Mouse (Mus musculus) mature B cell (primary cell): ENCODE results near the gene Gm17654.
"Not testable (repeated sequence)": the region's sequence is repeated elsewhere in the genome, so short reads cannot be mapped to it uniquely, and the experiment has no call there.

ENCODE experiments used
- in situ Hi-C: fragments of 300-500 bp; cut with MboI; formaldehyde crosslinking; loops from 2 replicates; pipeline ENCODE4 v1.14.3; 2019

Gm17654 gene

DNA sequence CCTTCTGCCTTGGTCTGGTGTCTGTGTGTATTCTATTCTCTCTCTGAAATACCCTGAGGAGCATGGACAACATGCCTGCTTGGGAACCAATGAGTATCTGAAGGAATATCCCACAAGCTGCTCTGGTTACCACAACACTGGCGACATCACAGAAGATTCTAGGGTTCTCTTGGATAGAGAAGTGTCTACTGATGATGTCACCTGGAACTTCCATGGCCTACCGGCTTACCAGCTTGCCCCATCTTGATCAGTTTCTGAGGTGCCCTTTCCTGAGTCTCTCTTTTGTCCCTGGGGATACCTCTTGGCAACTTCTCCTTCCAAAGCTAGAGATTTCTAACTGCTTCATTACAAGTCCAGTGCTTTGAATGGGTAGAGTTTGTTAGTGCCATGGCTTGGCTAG is at the start of gene Gm17654:
Gm17654 (minus strand) TSS at position 101 of the 400 bp plus-strand sequence.
- in situ Hi-C loops = not testable (repeated sequence)

DNA sequence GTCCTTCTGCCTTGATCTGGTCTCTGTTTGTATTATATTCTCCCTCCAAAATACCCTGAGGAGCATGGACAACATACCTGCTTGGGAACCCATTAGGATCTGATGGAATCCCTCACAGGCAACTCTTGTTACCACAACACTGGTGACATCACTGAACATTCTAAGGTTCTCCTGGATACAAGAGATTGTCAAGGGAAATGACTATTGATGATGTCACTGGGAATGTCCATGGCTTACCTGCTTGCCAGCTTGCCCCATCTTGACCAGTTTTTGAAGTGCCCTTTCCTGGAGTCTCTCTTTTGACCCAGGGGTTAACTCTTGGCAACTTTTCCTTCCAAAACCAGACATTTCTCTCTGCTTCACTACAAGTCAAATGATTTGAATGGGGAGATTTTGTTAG is 29.0 kb upstream of the Gm17654 start, which contains the start of gene Gm10375:
Gm10375 (minus strand) TSS at position 101 of the 400 bp plus-strand sequence.
- in situ Hi-C loops = not testable (repeated sequence)

DNA sequence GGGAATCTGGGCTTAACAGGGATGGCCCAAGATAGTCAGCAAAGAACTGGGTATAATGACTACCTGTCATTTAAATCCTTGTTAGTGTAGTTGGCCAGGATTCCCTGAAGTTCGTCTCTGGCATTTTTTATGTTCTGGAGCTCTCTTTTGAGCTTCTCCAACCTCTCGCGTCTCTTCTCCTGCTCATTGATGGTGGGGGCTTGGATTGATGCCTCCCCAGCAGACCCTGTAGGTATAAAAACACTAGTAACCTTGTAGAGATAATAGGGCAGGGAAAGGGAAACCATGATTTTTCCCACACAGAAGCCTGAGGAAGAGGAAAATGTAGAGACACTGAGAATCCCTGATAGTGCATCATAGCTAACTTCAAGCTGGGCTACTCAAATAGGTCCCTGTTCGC is 977 bp downstream of the Gm17654 start:
- in situ Hi-C loops = not testable (repeated sequence)

DNA sequence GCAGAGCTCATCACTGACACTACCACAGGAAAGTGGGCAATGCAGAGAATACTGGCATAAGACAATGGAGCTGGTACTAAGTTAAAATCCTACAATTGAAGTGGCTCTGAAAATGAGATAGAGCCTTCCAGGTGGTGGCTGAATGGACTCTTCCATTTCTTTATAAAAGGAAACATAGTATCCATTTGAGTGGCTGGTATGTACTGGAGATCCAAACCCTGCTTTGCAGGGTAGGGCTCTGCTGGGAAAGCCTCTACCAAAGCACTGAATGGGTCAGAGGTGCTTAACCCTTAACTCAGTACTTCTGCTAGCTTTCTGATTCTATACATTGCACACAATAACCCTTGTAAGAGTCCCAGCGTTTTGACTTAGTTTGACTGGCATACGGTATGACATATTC is 26.7 kb downstream of the Gm17654 start:
- in situ Hi-C loops = not testable (repeated sequence)

DNA sequence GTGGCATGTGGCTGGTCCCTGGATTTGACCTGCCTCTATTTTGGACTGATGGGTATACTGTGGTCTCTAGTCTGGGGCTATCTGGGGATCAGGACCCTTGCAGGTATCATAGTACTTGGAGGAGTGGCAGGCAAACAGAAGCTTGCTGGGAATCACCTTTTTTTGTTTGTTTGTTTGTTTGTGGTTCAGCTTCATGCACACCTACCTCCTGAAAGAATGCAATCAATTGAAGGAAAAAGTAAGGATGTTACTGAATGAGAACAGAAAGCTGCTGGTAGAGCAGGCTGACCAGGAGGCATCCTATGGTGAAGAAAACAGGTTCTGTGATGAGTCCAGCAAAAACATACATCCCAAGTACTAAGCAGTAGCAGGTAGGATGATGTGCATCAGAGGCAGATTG is 32.7 kb downstream of the Gm17654 start:
- in situ Hi-C loops = not testable (repeated sequence)

DNA sequence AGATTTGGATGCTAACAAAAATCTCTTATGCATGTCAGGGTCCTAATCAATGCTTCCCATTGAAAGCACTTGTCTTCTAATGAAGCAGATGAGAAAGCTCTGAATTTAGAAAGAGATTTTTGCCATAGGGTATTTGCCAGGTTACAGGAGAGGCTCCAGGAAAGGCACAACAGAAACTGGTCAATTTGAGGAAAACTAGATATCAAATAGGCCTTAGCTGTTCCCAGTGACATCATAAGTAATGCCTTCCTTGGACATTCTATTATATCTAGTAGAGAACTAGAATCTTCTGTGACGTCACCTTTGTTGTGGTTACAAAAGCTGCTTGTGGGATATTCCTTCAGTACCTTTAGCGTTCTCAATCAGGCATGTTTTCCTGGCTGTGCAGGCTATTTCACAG is 35.7 kb downstream of the Gm17654 start, which contains the start of gene Gm5799:
Gm5799 (plus strand) TSS at position 301 of the 400 bp plus-strand sequence.
- in situ Hi-C loops = not testable (repeated sequence)

DNA sequence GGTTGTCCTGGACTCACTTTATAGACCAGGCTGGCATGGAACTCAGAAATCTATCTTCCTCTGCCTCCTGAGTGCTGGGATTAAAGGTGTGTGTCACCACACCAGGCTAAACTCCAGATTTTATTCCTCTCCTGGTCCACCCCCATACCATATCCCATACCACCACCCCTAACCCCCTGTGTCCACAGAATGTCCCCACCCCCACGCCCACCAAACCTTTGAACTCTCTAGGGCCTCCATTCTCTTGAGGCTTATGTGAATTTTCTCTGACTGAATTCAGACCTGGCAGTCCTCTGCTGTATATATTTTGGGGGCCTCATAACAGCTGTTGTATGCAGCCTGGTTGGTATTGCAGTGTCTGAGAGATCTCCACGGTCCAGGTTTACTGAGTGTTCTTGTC is 40.8 kb downstream of the Gm17654 start:
- in situ Hi-C loops = not testable (repeated sequence)

DNA sequence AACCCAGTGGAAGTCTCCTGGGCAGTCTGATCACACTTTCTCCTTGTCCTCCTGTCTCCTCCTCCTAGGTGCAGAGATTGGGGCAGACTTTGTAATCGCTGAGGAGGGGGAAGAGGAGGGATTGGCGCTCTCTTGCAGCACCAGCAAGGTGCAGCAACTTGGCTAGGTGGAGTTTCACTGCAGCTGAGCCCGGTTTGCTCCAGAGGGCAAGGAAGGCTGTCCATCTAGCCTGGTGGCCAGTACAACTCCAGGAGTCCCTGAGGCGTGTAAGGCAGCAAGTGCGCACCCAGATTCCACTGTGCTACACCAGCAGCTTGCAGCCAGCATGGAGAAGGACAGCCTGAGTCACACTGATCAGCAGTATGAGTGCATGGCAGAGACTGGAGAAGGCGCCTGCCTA is 46.6 kb downstream of the Gm17654 start:
- in situ Hi-C loops = not testable (repeated sequence)

DNA sequence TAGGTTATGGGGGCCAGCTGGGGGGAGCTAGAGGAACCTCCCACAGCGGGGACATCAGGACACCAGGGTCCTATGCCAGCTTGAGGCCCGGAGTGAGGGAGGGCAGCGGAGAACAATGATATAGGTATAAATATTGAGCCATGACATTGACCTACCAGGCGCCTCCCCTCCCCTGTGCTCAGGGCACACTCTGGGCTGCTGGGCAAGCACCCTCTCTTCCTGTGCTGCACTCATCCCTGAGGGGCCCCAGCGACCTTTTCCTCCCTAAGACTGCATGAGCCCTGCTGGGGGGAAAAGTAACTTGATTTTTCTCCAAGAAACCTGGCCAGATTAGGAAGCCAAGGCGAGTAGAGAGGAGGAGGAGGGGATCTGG is 46.9 kb downstream of the Gm17654 start:
- in situ Hi-C loops = not testable (repeated sequence)

DNA sequence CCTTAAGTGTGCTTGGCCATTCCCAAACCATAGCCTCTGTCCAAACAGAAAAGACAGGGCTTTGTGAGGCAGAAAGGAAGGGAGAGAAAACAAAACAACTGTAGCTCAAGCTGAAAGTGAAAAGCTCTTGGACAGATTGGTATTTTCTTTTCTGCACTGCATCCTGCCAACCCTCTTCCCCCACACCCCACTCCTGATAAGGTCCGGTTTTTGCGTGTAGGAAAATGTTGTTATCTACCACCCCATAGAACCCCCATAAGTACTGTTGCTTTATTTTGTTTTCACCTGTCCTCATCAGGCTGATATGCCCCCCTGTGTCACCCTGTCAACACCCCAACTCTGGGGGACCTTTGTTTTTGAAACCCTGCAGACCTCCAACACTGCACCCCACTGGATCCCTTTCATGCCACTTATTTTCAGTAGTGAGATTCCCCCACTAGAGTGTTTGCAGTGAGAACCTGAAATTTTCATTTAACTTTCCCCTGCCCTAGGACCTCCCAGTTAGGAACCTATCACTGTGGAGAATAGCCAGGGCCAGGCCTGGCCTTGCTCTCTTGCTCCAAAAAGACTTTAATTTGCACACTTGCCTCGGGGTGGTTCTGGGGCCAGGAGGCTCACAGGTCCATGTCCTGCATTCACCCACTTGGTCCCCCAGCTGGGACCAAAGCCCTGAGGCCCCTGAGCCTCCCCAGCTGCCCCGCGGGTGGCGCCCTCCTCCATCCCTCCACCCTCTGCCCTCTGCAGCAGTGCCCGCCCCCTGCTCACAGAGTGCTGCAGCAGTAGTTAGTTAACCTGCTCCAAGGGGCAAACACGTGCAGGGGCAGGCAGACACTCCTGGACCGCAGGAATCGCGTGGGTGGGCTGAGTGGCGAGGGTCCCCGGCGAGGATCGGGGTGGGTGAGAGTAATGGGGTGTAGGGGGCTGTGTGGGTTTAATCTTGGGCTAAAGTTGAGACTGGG is 47.6 kb downstream of the Gm17654 start:
- in situ Hi-C loops = not testable (repeated sequence)
